Mouse (Mus musculus) heart, embryonic 12.5 days (tissue): Measurements from ENCODE around the gene Lrp1. TPM values are rescaled to one million over a fixed set of nuclear protein-coding genes. Genes with fewer than 3 reads are reported as not detected.
A peak's percentile ranks its signal among the peaks of the same experiment; 100 is the strongest.
"Not testable (repeated sequence)": the region's sequence is repeated elsewhere in the genome, so short reads cannot be mapped to it uniquely, and the experiment has no call there.

Source experiments
- ATAC-seq: fragments of 200-750 bp; cut with Nextera tagmentation; 2 replicates; pipeline ENCODE4 v1.8.0; 2017; ENCODE audit warnings: moderate TSS enrichment, moderate library complexity; ENCODE audit not compliant: insufficient number of reproducible peaks, low FRiP score
- H3K27ac ChIP-seq: fragments of 300-500 bp; sonication (generic); 2 replicates; pipeline ENCODE4 v1.5.1; 2016; ENCODE audit warnings: mild to moderate bottlenecking, moderate library complexity; ENCODE audit not compliant: poor library complexity, severe bottlenecking
- H3K27me3 ChIP-seq: fragments of 300-500 bp; sonication (generic); replicated peaks from 2 replicates; pipeline ENCODE4 v1.6.1; 2016; ENCODE audit warnings: mild to moderate bottlenecking, moderate library complexity
- H3K36me3 ChIP-seq: fragments of 300-500 bp; sonication (generic); 2 replicates; pipeline ENCODE4 v1.6.1; 2016; ENCODE audit warnings: mild to moderate bottlenecking, moderate library complexity
- H3K4me1 ChIP-seq: fragments of 300-500 bp; sonication (generic); replicated peaks from 2 replicates; pipeline ENCODE4 v1.6.1; 2016; ENCODE audit warnings: mild to moderate bottlenecking
- H3K4me2 ChIP-seq: fragments of 300-500 bp; sonication (generic); 2 replicates; pipeline ENCODE4 v1.6.1; 2016; ENCODE audit warnings: mild to moderate bottlenecking, moderate library complexity
- H3K4me3 ChIP-seq: fragments of 300-500 bp; sonication (generic); 2 replicates; pipeline ENCODE4 v1.5.1; 2016; ENCODE audit warnings: mild to moderate bottlenecking
- H3K9ac ChIP-seq: fragments of 300-500 bp; sonication (generic); 2 replicates; pipeline ENCODE4 v1.6.1; 2016; ENCODE audit warnings: mild to moderate bottlenecking, moderate library complexity
- H3K9me3 ChIP-seq: fragments of 300-500 bp; sonication (generic); replicated peaks from 2 replicates; pipeline ENCODE4 v1.6.1; 2016; ENCODE audit warnings: mild to moderate bottlenecking, moderate library complexity
- WGBS: fragments of 180-500 bp; shearing (Covaris S2); methylation state at CpG from one replicate; pipeline ENCODE4 v1.1.7; 2016; 5-methylcytosine and 5-hydroxymethylcytosine counted together
- polyA plus RNA-seq: library from polyadenylated mRNA; unstranded; fragments of >200 nt; fragmentation: Nextera tagmentation; extraction: Ambion mirVana; gene quantifications from 2 replicates; pipeline ENCODE4 v1.2.1, GENCODE M21; 2016

Gene Lrp1
- polyA plus RNA-seq, 1 experiment from 2014 or later: 43.3 TPM

GRCm38 (mm10) chr10:127663590-127663989, 42.6 kb upstream of the Lrp1 start:
- Histone ChIP-seq H3K4me2 (peak overlapping the region; percentile 87), H3K36me3 (peaks cover 50% of the 10 kb centered on the region), H3K4me1 (peaks cover 62% of the 10 kb centered on the region), H3K9ac (peak overlapping the region; percentile 23), H3K27me3 (peaks cover 11% of the 10 kb centered on the region), H3K4me3 (no peak overlapping the region), H3K27ac (no peak overlapping the region), H3K9me3 (no peaks in the 10 kb centered on the region)
- WGBS: 18% methylated on average over 5 of the region's 5 CpGs
- no peak for ATAC-seq

DNA sequence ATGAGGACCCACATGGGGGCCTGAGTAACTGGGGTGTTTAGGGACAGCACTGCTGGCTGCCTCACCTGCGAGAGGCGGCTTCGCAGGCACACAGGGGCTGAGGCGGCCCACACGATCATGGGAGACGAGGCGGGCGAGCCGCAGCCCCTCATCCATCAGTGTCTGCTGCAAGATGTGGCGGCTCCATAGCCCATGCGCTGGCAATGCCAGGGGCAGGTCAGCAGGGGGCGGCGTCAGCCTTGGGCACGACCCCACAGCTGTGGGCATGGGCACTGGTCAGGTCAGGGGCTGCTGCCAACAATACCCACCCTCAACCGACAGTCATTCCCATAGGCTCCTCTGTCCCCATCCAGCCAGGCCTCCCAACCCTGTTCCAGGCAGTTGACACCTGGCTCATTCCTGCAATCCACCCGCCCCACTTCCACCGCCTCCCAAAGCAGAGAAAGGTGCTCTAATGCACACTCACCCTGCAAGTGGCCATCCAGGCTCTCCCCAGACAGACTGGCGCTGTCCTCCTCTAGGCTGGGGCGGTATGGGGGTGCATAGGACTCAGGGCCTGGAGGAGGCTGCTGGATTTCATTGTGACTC, 41.8 kb upstream of the Lrp1 start:
- Histone ChIP-seq H3K4me3 (peak overlapping the region; percentile 39; the same call in 1 of the 2 replicates), H3K9ac (peak overlapping the region; percentile 59; the same call in 1 of the 2 replicates), H3K36me3 (peaks cover 56% of the 10 kb centered on the region), H3K4me2 (peak overlapping the region; percentile 72), H3K27ac (peak overlapping the region; percentile 86), H3K4me1 (peaks cover 67% of the 10 kb centered on the region), H3K9me3 (no peaks in the 10 kb centered on the region), H3K27me3 (peaks cover 11% of the 10 kb centered on the region)
- WGBS: 30% methylated on average over 19 of the region's 19 CpGs
- ATAC-seq: no peak

DNA sequence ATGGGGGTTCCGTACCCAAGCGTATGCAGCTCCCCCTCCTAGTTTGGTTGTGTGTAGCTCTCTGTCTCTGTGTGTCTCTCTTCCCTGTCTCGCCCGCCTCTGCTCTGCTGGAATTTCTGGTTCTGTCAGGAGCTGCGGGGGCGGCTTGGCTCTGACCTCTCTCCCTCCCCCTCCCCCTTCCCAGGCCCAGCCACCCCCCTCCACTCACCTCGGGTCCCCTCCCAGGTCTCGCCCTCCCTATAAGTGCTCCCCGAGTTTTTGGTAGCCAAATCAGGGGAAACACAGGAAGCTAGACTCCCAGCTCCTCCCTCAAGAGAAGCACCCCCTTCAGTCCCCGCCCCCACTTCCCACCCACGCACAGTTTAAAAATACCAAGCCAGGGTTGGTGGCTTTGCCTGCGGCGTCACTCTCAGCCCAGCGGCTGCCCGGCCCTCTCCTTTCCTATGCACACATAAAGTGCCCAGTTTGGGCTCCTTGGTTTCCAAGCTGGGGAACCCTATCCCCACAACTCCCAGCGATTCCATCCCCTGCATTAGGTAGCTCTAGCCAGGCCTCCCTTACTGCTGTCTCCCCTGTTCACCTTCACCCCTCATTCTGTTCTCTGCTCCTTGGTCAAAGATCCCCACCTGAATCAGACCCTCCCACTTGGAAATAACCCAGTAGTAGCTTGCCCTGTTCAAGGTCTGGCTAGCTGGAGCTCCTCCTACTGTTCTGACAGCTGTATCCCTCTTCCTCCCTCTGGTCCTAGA, 41.1 kb upstream of the Lrp1 start:
- Histone ChIP-seq H3K27me3 (peaks cover 11% of the 10 kb centered on the region), H3K27ac (peak overlapping the region; percentile 86), H3K36me3 (peaks cover 59% of the 10 kb centered on the region), H3K4me3 (peak overlapping the region; percentile 39), H3K9me3 (no peaks in the 10 kb centered on the region), H3K4me2 (peak overlapping the region; percentile 72), H3K4me1 (peaks cover 62% of the 10 kb centered on the region), H3K9ac (peak overlapping the region; percentile 59)
- 3% methylated on average over 16 of the region's 16 CpGs for WGBS
- peak; percentile 26; the same call in 1 of the 2 replicates for ATAC-seq

GRCm38 (mm10) chr10:127661291-127661914, 40.5 kb upstream of the Lrp1 start:
- 20% methylated on average over 14 of the region's 14 CpGs for WGBS
- Histone ChIP-seq H3K27ac (peak overlapping the region; percentile 86), H3K36me3 (peaks cover 64% of the 10 kb centered on the region), H3K9ac (peak overlapping the region; percentile 59), H3K4me2 (peak overlapping the region; percentile 72), H3K27me3 (peaks cover 11% of the 10 kb centered on the region), H3K4me1 (peaks cover 59% of the 10 kb centered on the region), H3K4me3 (peak overlapping the region; percentile 39), H3K9me3 (no peaks in the 10 kb centered on the region)
- no peak for ATAC-seq

DNA sequence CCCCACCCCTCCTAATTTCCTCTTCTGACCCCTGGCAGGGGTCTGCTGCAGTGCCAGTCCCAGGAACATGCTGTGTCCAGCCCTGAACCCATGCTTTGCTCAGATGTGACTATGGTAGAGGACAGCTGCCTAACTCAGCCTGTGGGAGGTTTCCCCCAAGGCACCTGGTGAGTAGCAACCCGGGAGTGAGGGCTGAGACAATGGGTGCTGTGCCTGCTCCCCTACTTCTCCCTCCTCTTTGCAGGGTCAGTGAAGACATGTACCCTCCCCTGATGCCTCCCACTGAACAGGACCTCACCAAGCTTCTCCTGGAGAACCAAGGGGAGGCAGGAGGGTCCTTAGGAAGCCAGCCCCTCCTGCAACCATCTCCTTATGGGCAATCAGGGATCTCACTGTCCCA, 38.6 kb upstream of the Lrp1 start:
- H3K27me3 ChIP-seq: peaks cover 6% of the 10 kb centered on the region
- peaks cover 46% of the 10 kb centered on the region for H3K4me1 ChIP-seq
- peaks cover 79% of the 10 kb centered on the region for H3K36me3 ChIP-seq
- no peak overlapping the region for H3K4me3 ChIP-seq
- no peak overlapping the region for H3K27ac ChIP-seq
- no peak overlapping the region for H3K4me2 ChIP-seq
- no peaks in the 10 kb centered on the region for H3K9me3 ChIP-seq
- no peak for ATAC-seq
- H3K9ac ChIP-seq: no peak overlapping the region
- 75% methylated on average over 1 of the region's 1 CpGs for WGBS

DNA sequence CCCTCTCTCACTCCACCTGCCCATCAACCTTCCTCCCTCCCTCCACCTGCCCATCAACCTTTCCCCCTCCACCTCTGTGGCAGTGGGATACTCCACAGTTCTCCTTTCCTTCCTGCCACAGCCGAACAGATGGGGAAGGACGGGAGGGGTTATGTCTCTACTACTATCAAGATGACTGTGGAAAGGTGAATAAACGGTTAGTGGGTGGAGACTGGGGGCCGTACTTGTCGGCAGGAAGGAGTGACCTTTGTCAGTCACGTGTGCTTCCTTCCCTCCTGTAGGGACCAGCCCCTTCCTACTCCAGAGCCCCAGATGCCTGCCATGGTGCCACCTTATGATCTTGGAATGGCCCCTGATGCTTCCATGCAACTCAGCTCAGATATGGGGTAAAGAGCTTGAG, 37.1 kb upstream of the Lrp1 start:
- no peak overlapping the region for H3K4me2 ChIP-seq
- peaks cover 78% of the 10 kb centered on the region for H3K36me3 ChIP-seq
- no peak overlapping the region for H3K27ac ChIP-seq
- no peaks in the 10 kb centered on the region for H3K9me3 ChIP-seq
- no peaks in the 10 kb centered on the region for H3K27me3 ChIP-seq
- ATAC-seq: no peak
- no peak overlapping the region for H3K4me3 ChIP-seq
- no peak overlapping the region for H3K9ac ChIP-seq
- 15% methylated on average over 6 of the region's 6 CpGs for WGBS
- H3K4me1 ChIP-seq: peaks cover 32% of the 10 kb centered on the region

- WGBS: 57% methylated on average over 6 of the region's 6 CpGs
- H3K36me3 ChIP-seq: peaks cover 78% of the 10 kb centered on the region
- not testable (repeated sequence) for H3K27me3 ChIP-seq, H3K9me3 ChIP-seq, H3K4me3 ChIP-seq, H3K9ac ChIP-seq, H3K27ac ChIP-seq, ATAC-seq, H3K4me2 ChIP-seq
- peaks cover 27% of the 10 kb centered on the region for H3K4me1 ChIP-seq
Measured at GRCm38 (mm10) chr10:127657617-127658016, 36.7 kb upstream of the Lrp1 start.

DNA sequence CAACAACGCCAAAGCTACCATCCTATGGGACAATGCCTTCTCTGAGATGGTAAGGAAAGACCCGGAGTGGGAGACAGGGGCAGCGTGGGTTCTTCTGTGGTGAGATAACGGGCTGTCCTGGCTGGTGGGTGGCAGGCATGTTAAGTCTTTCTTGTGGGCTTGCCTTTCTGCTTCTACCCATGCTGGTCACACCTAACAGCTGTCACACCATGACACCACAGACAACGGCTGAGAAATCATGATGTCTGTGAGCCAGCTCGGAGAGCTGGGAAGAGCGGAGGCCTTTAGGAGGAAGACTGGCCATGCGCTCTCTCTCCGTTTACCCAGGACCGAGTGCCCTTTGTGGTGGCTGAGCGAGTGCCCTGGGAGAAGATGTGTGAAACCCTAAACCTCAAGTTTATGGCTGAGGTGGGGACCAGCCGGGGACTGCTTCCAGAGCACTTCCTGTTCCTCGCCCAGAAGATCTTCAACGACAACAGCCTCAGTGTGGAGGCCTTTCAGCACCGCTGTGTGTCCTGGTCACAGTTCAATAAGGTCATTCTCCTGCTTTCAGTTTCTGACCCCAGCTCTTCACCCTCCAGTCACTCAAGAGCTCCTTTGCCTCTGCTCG, 34.1 kb upstream of the Lrp1 start:
- H3K27me3 ChIP-seq: no peaks in the 10 kb centered on the region
- H3K27ac ChIP-seq: no peak overlapping the region
- WGBS: 80% methylated on average over 16 of the region's 16 CpGs
- H3K4me1 ChIP-seq: peaks cover 5% of the 10 kb centered on the region
- peaks cover 88% of the 10 kb centered on the region for H3K36me3 ChIP-seq
- H3K9ac ChIP-seq: no peak overlapping the region
- no peak overlapping the region for H3K4me3 ChIP-seq
- no peak for ATAC-seq
- no peaks in the 10 kb centered on the region for H3K9me3 ChIP-seq
- H3K4me2 ChIP-seq: no peak overlapping the region

DNA sequence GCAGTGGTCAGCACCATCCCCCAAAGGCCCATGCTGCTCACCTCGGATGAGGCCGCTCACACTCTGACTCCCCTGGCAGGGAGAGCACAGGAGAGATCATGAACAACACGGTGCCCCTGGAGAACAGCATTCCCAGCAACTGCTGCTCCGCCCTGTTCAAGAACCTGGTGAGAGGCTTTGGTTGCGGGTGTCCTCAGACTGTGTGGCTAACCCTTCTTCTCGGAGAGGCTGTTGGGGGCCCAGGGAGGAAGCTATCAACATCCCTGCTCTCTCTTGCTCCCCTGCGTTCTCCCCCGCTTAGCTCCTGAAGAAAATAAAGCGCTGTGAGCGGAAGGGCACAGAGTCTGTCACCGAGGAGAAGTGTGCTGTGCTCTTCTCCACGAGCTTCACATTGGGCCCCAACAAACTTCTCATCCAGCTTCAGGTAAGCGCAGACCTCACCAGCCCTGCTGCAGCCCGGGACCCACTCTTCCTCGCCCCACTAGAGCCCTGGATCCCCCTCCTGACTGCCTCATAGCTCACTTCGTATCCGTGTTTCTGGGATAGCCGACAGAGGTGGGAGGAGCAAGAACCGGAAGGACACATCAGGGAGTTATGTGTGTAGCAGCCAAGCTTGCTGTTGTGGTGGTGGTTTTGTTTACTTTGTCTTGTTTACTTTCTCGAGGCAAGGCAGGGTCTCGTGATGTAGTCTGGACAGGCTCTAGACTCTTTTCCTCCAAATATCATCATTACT, 32.1 kb upstream of the Lrp1 start:
- Histone ChIP-seq H3K9ac (0 out of 2 replicates have a peak overlapping the region, but pooled peaks have one; percentile 15), H3K27ac (no peak overlapping the region), H3K9me3 (no peaks in the 10 kb centered on the region), H3K36me3 (peaks cover 83% of the 10 kb centered on the region), H3K4me1 (peaks cover 2% of the 10 kb centered on the region), H3K4me3 (no peak overlapping the region), H3K27me3 (no peaks in the 10 kb centered on the region), H3K4me2 (peak overlapping the region; percentile 38)
- 51% methylated on average over 21 of the region's 21 CpGs for WGBS
- no peak for ATAC-seq

GRCm38 (mm10) chr10:127645791-127646190, 24.8 kb upstream of the Lrp1 start:
- no peak overlapping the region for H3K27ac ChIP-seq
- no peak for ATAC-seq

More at GRCm38 (mm10) chr10:127645791-127646190, 24.8 kb upstream of the Lrp1 start:
- H3K36me3 ChIP-seq: peaks cover 32% of the 10 kb centered on the region
- H3K9ac ChIP-seq: no peak overlapping the region
- no peak overlapping the region for H3K4me3 ChIP-seq
- peaks cover 17% of the 10 kb centered on the region; the same call in 1 of the 2 replicates for H3K4me1 ChIP-seq
- H3K27me3 ChIP-seq: no peaks in the 10 kb centered on the region
- H3K9me3 ChIP-seq: no peaks in the 10 kb centered on the region
- WGBS: 48% methylated on average over 2 of the region's 2 CpGs
- H3K4me2 ChIP-seq: no peak overlapping the region
